Mouse (Mus musculus) intestine, embryonic 16.5 days (tissue): ENCODE measurements around the gene Tlk2. TPM values are rescaled to one million over a fixed set of nuclear protein-coding genes. Genes with fewer than 3 reads are reported as not detected.

Source experiments
- ATAC-seq: fragments of 200-750 bp; cut with Nextera tagmentation; 2 replicates; pipeline ENCODE4 v1.8.0; 2017; ENCODE audit warnings: moderate TSS enrichment, moderate library complexity
- H3K27ac ChIP-seq: fragments of 300-500 bp; sonication (generic); 2 replicates; pipeline ENCODE4 v1.5.1; 2014; ENCODE audit warnings: mild to moderate bottlenecking, low read length
- H3K27me3 ChIP-seq: fragments of 300-500 bp; sonication (generic); replicated peaks from 2 replicates; pipeline ENCODE4 v1.6.1; 2014; ENCODE audit warnings: low read length, control low read depth, mixed read lengths; ENCODE audit not compliant: control insufficient read depth, insufficient read depth
- H3K36me3 ChIP-seq: fragments of 300-500 bp; sonication (generic); 2 replicates; pipeline ENCODE4 v1.6.1; 2014; ENCODE audit warnings: low read length, control low read depth; ENCODE audit not compliant: control insufficient read depth, insufficient read depth
- H3K4me1 ChIP-seq: fragments of 300-500 bp; sonication (generic); 2 replicates; pipeline ENCODE4 v1.6.1; 2014; ENCODE audit warnings: low read length, control low read depth, mixed read lengths; ENCODE audit not compliant: control insufficient read depth, insufficient read depth
- H3K4me2 ChIP-seq: fragments of 300-500 bp; sonication (generic); 2 replicates; pipeline ENCODE4 v1.6.1; 2014; ENCODE audit warnings: low read depth, low read length, control low read depth
- H3K4me3 ChIP-seq: fragments of 300-500 bp; sonication (generic); 2 replicates; pipeline ENCODE4 v1.5.1; 2014; ENCODE audit warnings: mild to moderate bottlenecking, low read length
- H3K9ac ChIP-seq: fragments of 300-500 bp; sonication (generic); 2 replicates; pipeline ENCODE4 v1.6.1; 2014; ENCODE audit warnings: low read depth, low read length
- H3K9me3 ChIP-seq: fragments of 300-500 bp; sonication (generic); 2 replicates; pipeline ENCODE4 v1.6.1; 2016; ENCODE audit warnings: low read length, control low read depth; ENCODE audit not compliant: control insufficient read depth
- WGBS: fragments of 180-500 bp; shearing (Covaris S2); extraction: QIAGEN DNeasy Blood & Tissue Kit; methylation state at CpG from one replicate; pipeline ENCODE4 v1.1.7; 2014; 5-methylcytosine and 5-hydroxymethylcytosine counted together
- polyA plus RNA-seq: library from polyadenylated mRNA; unstranded; fragments of >200 nt; fragmentation: Nextera tagmentation; extraction: Ambion mirVana; gene quantifications from 2 replicates; pipeline ENCODE4 v1.2.1, GENCODE M21; 2015

Tlk2 gene
- polyA plus RNA-seq, 1 experiment from 2014 or later: 8.4 TPM

DNA sequence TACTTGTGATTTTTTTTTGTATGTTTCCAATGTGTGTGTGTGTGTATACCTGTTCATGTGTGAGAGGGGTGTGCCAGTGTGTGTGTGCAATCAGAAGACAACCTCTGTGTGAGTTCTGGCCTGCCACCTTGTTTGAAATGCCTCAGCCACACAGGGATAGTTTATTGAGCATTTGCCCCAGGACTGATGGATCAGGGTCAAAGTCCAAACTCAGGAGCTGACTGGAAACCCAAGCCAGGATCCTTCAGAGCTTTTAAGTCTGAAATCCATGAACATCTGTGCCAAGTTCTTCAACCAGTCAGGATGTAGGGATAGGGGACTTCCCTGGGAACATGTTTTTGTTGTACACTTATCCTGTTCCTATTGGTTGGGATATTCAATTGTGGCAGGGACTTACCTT is 20.6 kb upstream of the Tlk2 start:
- Histone ChIP-seq H3K36me3 (no peaks in the 10 kb centered on the region), H3K4me3 (no peak overlapping the region), H3K27me3 (no peaks in the 10 kb centered on the region), H3K27ac (no peak overlapping the region), H3K9ac (no peak overlapping the region), H3K9me3 (0 out of 2 replicates have a peak, but pooled peaks cover 3% of the 10 kb centered on the region), H3K4me1 (peaks cover 9% of the 10 kb centered on the region), H3K4me2 (no peak overlapping the region)
- no peak for ATAC-seq

- H3K4me2 ChIP-seq: no peak overlapping the region
- H3K4me3 ChIP-seq: no peak overlapping the region
- H3K9me3 ChIP-seq: peaks cover 7% of the 10 kb centered on the region; the same call in 1 of the 2 replicates
- WGBS: 60% methylated on average over 6 of the region's 6 CpGs
- H3K36me3 ChIP-seq: no peaks in the 10 kb centered on the region
- no peak overlapping the region for H3K9ac ChIP-seq
- no peaks in the 10 kb centered on the region; the same call in 1 of the 2 replicates for H3K4me1 ChIP-seq
- no peaks in the 10 kb centered on the region for H3K27me3 ChIP-seq
- ATAC-seq: no peak
- H3K27ac ChIP-seq: no peak overlapping the region
These were observed 18.8 kb upstream of the Tlk2 start for GRCm38 (mm10) chr11:105159673-105160360.

DNA sequence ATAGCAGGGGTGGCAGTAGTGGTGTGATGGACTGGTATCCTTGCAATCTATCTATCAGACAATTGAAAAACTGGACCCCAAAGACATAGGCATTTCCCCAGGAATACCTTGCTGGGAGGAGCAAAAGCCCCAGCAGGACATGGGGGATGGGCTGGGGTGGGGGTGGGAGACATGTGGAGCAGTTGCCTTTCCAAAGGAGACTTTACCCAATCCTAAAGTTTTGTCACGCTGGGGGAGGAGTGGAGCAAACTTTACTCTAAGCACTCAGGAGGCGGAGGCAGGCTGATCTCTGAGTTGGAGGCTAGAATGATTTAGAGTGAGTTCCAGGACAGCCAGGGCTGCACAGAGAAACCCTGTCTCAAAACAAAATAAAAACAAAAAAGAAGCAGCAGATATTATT is 17.2 kb upstream of the Tlk2 start:
- no peak overlapping the region for H3K27ac ChIP-seq
- H3K9ac ChIP-seq: no peak overlapping the region
- ATAC-seq: no peak
- H3K4me1 ChIP-seq: no peaks in the 10 kb centered on the region; the same call in 1 of the 2 replicates
- H3K4me3 ChIP-seq: no peak overlapping the region
- H3K9me3 ChIP-seq: peaks cover 15% of the 10 kb centered on the region; the same call in 1 of the 2 replicates
- no peak overlapping the region for H3K4me2 ChIP-seq
- no peaks in the 10 kb centered on the region for H3K27me3 ChIP-seq
- H3K36me3 ChIP-seq: no peaks in the 10 kb centered on the region
- 85% methylated on average over 2 of the region's 2 CpGs for WGBS

DNA sequence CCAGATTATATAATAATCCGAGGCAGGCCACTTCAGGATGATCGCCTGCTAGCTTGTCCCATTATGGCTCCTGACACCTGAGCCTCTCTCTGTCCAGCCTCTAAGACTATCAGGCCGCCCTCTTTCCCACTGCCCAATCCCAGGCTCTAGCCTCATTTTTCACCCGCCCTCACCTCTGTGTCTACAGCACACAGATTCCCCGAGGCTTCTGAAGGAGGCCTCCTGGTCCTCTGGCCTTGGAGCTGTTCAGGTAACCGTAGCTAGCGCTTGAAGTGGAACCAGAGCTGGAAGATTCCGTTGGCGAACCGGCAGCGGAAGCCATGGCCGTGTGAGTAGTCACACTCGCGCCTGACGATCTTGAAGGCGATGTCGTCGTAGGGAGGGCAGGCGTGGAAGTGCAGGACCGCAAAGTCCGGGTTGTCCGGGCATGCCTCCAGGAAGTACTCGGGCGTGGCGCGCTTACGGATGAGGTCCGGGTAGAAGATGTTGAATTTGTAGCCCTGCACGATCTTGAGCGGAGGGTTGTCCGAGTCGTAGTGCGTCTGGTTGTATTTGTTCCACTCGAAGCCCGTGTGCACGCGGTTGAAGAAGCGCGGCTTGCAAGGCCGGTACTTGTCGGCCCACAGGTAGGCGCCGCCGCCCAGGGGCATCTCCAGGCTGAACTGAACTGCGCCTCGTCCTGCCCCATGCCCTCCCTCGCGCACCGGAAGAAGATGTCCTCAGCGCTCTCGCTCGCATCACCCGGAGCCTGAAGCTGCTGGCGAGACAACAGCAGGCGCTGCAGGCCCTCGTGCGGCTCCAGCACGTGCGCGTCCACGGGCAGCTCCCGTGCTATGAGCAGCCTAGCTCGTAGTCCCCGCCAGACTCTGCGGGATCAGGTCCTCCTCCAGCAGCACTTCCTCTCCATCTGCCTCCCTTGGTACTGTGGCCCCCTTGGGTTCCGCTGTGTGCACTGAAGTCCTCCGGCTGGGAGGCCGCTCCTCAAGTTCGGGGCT is 13.8 kb upstream of the Tlk2 start:
- WGBS: 79% methylated on average over 69 of the region's 69 CpGs
- no peak overlapping the region for H3K27ac ChIP-seq
- H3K4me1 ChIP-seq: no peaks in the 10 kb centered on the region
- H3K4me2 ChIP-seq: no peak overlapping the region
- no peaks in the 10 kb centered on the region for H3K36me3 ChIP-seq
- no peak overlapping the region for H3K4me3 ChIP-seq
- ATAC-seq: no peak
- no peaks in the 10 kb centered on the region for H3K27me3 ChIP-seq
- H3K9me3 ChIP-seq: peaks cover 15% of the 10 kb centered on the region; the same call in 1 of the 2 replicates
- H3K9ac ChIP-seq: no peak overlapping the region

DNA sequence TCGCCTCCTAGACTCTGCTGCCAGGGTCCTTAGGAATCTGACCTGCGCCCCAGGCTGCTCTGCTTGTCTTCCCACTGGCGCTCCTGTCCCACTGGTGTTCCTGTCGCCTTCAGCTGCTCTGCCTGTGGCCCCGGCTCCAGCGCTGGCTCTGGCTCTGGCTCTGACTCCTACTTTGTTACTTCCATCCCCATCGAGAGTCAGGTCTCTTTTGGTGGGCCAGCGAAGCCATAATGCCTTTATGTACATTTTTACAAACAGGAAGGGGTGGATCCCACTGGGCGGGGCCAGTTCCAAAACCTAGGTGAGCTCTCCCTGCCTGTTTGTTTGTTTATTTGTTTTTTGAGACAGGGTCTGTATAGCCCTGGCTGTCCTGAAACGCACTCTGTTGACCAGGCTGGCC is 11.8 kb upstream of the Tlk2 start:
- Histone ChIP-seq H3K9ac (no peak overlapping the region), H3K4me2 (no peak overlapping the region), H3K27ac (no peak overlapping the region), H3K27me3 (no peaks in the 10 kb centered on the region), H3K4me3 (no peak overlapping the region), H3K4me1 (no peaks in the 10 kb centered on the region), H3K9me3 (peaks cover 15% of the 10 kb centered on the region; the same call in 1 of the 2 replicates), H3K36me3 (no peaks in the 10 kb centered on the region)
- 89% methylated on average over 10 of the region's 10 CpGs for WGBS
- no peak for ATAC-seq

DNA sequence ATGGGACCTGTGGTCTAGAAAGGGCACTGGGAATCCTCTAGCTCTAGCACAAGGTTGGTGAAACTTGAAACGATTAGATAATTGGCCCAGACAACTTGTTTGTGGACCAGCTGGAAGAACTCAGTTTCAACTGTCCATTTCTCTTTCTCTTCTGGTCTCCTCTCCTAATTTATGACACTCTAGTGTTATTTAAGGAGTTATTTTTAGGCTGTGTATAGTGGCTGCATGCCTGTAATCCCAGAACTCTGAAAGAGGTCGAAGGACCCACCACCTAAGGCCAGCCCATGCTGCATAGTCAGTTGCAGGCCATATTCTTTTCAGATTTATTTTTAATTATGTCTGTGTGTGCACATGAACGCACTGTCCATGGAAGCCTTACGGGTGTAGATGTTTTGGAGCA is 916 bp downstream of the Tlk2 start:
- Histone ChIP-seq H3K4me2 (peak overlapping the region; percentile 87), H3K27ac (no peak overlapping the region), H3K27me3 (no peaks in the 10 kb centered on the region), H3K9ac (peak overlapping the region; percentile 100; the same call in 1 of the 2 replicates), H3K9me3 (no peaks in the 10 kb centered on the region), H3K4me3 (peak overlapping the region; percentile 98), H3K36me3 (peaks cover 2% of the 10 kb centered on the region), H3K4me1 (peaks cover 15% of the 10 kb centered on the region)
- ATAC-seq: no peak
- WGBS: 73% methylated on average over 4 of the region's 4 CpGs

DNA sequence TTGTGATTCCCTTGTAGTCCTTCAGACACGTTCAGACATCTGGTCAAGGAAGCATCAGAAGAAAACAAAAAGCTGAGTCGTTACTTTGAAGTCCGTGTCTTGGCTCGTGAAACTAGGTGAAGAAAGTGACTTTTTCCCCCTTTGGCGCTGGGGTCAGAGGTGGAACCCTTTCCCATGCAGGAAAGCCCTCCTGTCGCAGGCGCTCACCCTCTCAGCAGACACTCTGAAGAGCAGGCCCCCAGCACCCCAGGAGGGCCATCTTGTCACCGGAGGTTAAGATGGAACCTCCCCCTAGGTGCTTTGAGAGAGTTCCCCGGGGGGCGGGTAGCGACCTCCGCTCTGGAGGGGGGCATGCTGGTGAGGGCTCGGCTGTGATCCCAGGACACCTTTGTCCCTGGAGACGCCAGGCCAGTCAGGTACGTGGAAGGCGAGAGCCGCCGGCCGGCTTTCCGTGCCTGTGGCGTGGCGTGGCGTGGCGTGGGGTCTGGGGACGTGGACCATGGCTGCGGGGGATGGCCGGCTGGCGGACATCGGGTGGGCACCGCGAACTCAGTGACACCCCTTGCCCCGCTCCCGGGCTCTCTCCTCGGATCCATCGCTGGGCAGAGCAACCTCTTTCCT is 2.0 kb downstream of the Tlk2 start:
- WGBS: under 1% methylated on average over 35 of the region's 35 CpGs

GRCm38 (mm10) chr11:105181126-105181637 is 2.6 kb downstream of the Tlk2 start:
- Histone ChIP-seq H3K27me3 (no peaks in the 10 kb centered on the region), H3K4me1 (peaks cover 15% of the 10 kb centered on the region), H3K27ac (peak overlapping the region; percentile 95), H3K9ac (peak overlapping the region; percentile 100), H3K9me3 (no peaks in the 10 kb centered on the region), H3K4me2 (peak overlapping the region; percentile 87), H3K36me3 (peaks cover 6% of the 10 kb centered on the region), H3K4me3 (peak overlapping the region; percentile 98)
- under 1% methylated on average over 46 of the region's 60 CpGs for WGBS
- ATAC-seq: peak; percentile 98

More for the DNA sequence above, 2.0 kb downstream of the Tlk2 start:
- Histone ChIP-seq H3K27ac (peak overlapping the region; percentile 95), H3K4me1 (peaks cover 15% of the 10 kb centered on the region), H3K9ac (peak overlapping the region; percentile 100), H3K27me3 (no peaks in the 10 kb centered on the region), H3K36me3 (peaks cover 6% of the 10 kb centered on the region), H3K4me2 (peak overlapping the region; percentile 87), H3K4me3 (peak overlapping the region; percentile 98), H3K9me3 (no peaks in the 10 kb centered on the region)
- no peak for ATAC-seq
